Mouse (Mus musculus) 3134 (cell line): ENCODE data around the gene Rac3.

Experiments used
- DNase-seq: peaks from one replicate; pipeline ENCODE4 v3.0.0-alpha.2; 2011; ENCODE audit warnings: low spot score; ENCODE audit not compliant: insufficient read length; ENCODE audit errors: extremely low read depth

Rac3 gene

GRCm38 (mm10) chr11:120768206-120768605, 46.9 kb downstream of the Rac3 start:
- no peak for DNase-seq

GRCm38 (mm10) chr11:120772749-120773148, 51.5 kb downstream of the Rac3 start:
- no peak for DNase-seq
